Mouse (Mus musculus) frontal cortex, postnatal 25 days (tissue): Measurements from ENCODE around the gene Bzw1.
A peak's percentile ranks its signal among the peaks of the same experiment; 100 is the strongest.
"Not testable (repeated sequence)": the region's sequence is repeated elsewhere in the genome, so short reads cannot be mapped to it uniquely, and the experiment has no call there.

ENCODE experiments used
- DNase-seq, 2 experiments: peaks; one replicate each; pipeline ENCODE4 v3.0.0; 2022; ENCODE audit warnings: low spot score in 2 of 2

Gene Bzw1

GRCm38 (mm10) chr1:58392652-58393283, at the start of gene Bzw1:
Gene Bzw1 (plus strand): TSS chr1:58392898.
- DNase-seq: peak; percentile 78 to 88

- no peak for DNase-seq
These were observed 48.8 kb upstream of the Bzw1 start for GRCm38 (mm10) chr1:58343861-58344260.

- no peak for DNase-seq
These were observed 48.1 kb upstream of the Bzw1 start for GRCm38 (mm10) chr1:58344570-58344969.

- DNase-seq: no peak
These were observed 46.5 kb upstream of the Bzw1 start for GRCm38 (mm10) chr1:58346159-58346558.

GRCm38 (mm10) chr1:58348712-58349111, 44.0 kb upstream of the Bzw1 start:
- DNase-seq: no peak

GRCm38 (mm10) chr1:58353238-58353893, 39.3 kb upstream of the Bzw1 start:
- no peak for DNase-seq

GRCm38 (mm10) chr1:58358958-58359901, 33.5 kb upstream of the Bzw1 start:
- DNase-seq: peak; percentile 14 to 44

GRCm38 (mm10) chr1:58362296-58362695, 30.4 kb upstream of the Bzw1 start:
- DNase-seq: no peak

GRCm38 (mm10) chr1:58364551-58364950, 28.1 kb upstream of the Bzw1 start:
- no peak for DNase-seq

- no peak for DNase-seq
These were observed 26.9 kb upstream of the Bzw1 start for GRCm38 (mm10) chr1:58365829-58366228.

GRCm38 (mm10) chr1:58366737-58367471, 25.8 kb upstream of the Bzw1 start:
- no peak for DNase-seq

GRCm38 (mm10) chr1:58369716-58370115, 23.0 kb upstream of the Bzw1 start:
- DNase-seq: no peak

- DNase-seq: not testable (repeated sequence)
These were observed 18.4 kb upstream of the Bzw1 start for GRCm38 (mm10) chr1:58374266-58374665.

- DNase-seq: no peak
These were observed 17.0 kb upstream of the Bzw1 start for GRCm38 (mm10) chr1:58375574-58376147.

- no peak for DNase-seq
These were observed 10.0 kb upstream of the Bzw1 start for GRCm38 (mm10) chr1:58382586-58383281.

- no peak for DNase-seq
These were observed 1.1 kb upstream of the Bzw1 start for GRCm38 (mm10) chr1:58391421-58392267.

GRCm38 (mm10) chr1:58392268-58392651, 438 bp upstream of the Bzw1 start:
- no peak for DNase-seq

GRCm38 (mm10) chr1:58393284-58394195, 842 bp downstream of the Bzw1 start:
- peak; percentile 22 to 26 for DNase-seq

- DNase-seq: no peak
These were observed 2.6 kb downstream of the Bzw1 start for GRCm38 (mm10) chr1:58395341-58395740.
